Mouse (Mus musculus) cerebellum, adult 2 months (tissue): ENCODE results near the gene Aspm.

ENCODE experiments used
- CTCF ChIP-seq: fragments of 200-500 bp; IDR thresholded peaks from 2 replicates; pipeline ENCODE4 v1.5.1; 2011; ENCODE audit warnings: low read depth, mild to moderate bottlenecking, control low read depth, low read length, moderate library complexity, borderline replicate concordance; ENCODE audit not compliant: insufficient read depth
- POLR2A ChIP-seq: fragments of 200-500 bp; IDR thresholded peaks from 2 replicates; pipeline ENCODE4 v1.6.1; 2011; ENCODE audit warnings: low read length, control low read depth, borderline replicate concordance; ENCODE audit not compliant: insufficient read depth

- TF ChIP-seq CTCF (no peak), POLR2A (no peak)
These were observed 48.8 kb upstream of the Aspm start for GRCm38 (mm10) chr1:139405766-139406165.
